Mouse (Mus musculus) 3T3-L1 (cell line): Measurements from ENCODE around the gene Brwd1.
"Not testable (repeated sequence)": the region's sequence is repeated elsewhere in the genome, so short reads cannot be mapped to it uniquely, and the experiment has no call there.

ENCODE experiments used
- DNase-seq: peaks from one replicate; pipeline ENCODE4 v3.0.0-alpha.2; 2015; ENCODE audit warnings: low read depth, low spot score

Gene Brwd1

GRCm38 (mm10) chr16:95984911-95985310 is 97.4 kb downstream of the Brwd1 start:
- DNase-seq = no peak

GRCm38 (mm10) chr16:95983601-95984000 is 98.7 kb downstream of the Brwd1 start:
- peak; percentile 52 for DNase-seq

- peak; percentile 28 for DNase-seq
These were observed 111.5 kb downstream of the Brwd1 start for GRCm38 (mm10) chr16:95970841-95971240.

GRCm38 (mm10) chr16:95967455-95967854 is 114.9 kb downstream of the Brwd1 start:
- no peak for DNase-seq

GRCm38 (mm10) chr16:95964427-95965023 is 117.8 kb downstream of the Brwd1 start:
- DNase-seq = peak; percentile 89

- DNase-seq = not testable (repeated sequence)
These were observed 120.8 kb downstream of the Brwd1 start for GRCm38 (mm10) chr16:95961484-95961883.

- not testable (repeated sequence) for DNase-seq
These were observed 121.6 kb downstream of the Brwd1 start for GRCm38 (mm10) chr16:95960689-95961088.

- DNase-seq = no peak
These were observed 124.2 kb downstream of the Brwd1 start for GRCm38 (mm10) chr16:95958080-95958479.

GRCm38 (mm10) chr16:95956618-95957017 is 125.7 kb downstream of the Brwd1 start:
- no peak for DNase-seq

- DNase-seq = no peak
These were observed 126.5 kb downstream of the Brwd1 start for GRCm38 (mm10) chr16:95955716-95956346.

GRCm38 (mm10) chr16:95954341-95954740 is 128.0 kb downstream of the Brwd1 start:
- no peak for DNase-seq

- no peak for DNase-seq
These were observed 129.1 kb downstream of the Brwd1 start for GRCm38 (mm10) chr16:95953159-95953650.

- DNase-seq = no peak
These were observed 130.9 kb downstream of the Brwd1 start for GRCm38 (mm10) chr16:95951471-95951870.

GRCm38 (mm10) chr16:95945389-95946311 is 136.7 kb downstream of the Brwd1 start:
- peak; percentile 97 for DNase-seq

- DNase-seq = no peak
These were observed 139.1 kb downstream of the Brwd1 start for GRCm38 (mm10) chr16:95943186-95943585.
